Mouse (Mus musculus) limb, embryonic 12.5 days (tissue): ENCODE results near the gene Gm49361. TPM values are rescaled to one million over a fixed set of nuclear protein-coding genes. Genes with fewer than 3 reads are reported as not detected.
"Not testable (repeated sequence)": the region's sequence is repeated elsewhere in the genome, so short reads cannot be mapped to it uniquely, and the experiment has no call there.

Source experiments
- ATAC-seq: fragments of 200-750 bp; cut with Nextera tagmentation; 2 replicates; pipeline ENCODE4 v1.8.0; 2017; ENCODE audit warnings: low read depth, moderate TSS enrichment; ENCODE audit not compliant: insufficient number of reproducible peaks, insufficient read depth, low FRiP score, low TSS enrichment
- H3K27ac ChIP-seq: fragments of 300-500 bp; sonication (generic); 2 replicates; pipeline ENCODE4 v1.5.1; 2016; ENCODE audit warnings: mild to moderate bottlenecking, moderate library complexity
- H3K27me3 ChIP-seq: fragments of 300-500 bp; sonication (generic); 2 replicates; pipeline ENCODE4 v1.6.1; 2016; ENCODE audit warnings: mild to moderate bottlenecking, moderate library complexity
- H3K36me3 ChIP-seq: fragments of 300-500 bp; sonication (generic); 2 replicates; pipeline ENCODE4 v1.6.1; 2016; ENCODE audit warnings: mild to moderate bottlenecking, moderate library complexity
- H3K4me1 ChIP-seq: fragments of 300-500 bp; sonication (generic); replicated peaks from 2 replicates; pipeline ENCODE4 v1.6.1; 2016
- H3K4me2 ChIP-seq: fragments of 300-500 bp; sonication (generic); 2 replicates; pipeline ENCODE4 v1.6.1; 2016; ENCODE audit warnings: mild to moderate bottlenecking, moderate library complexity
- H3K4me3 ChIP-seq: fragments of 300-500 bp; sonication (generic); replicated peaks from 2 replicates; pipeline ENCODE4 v1.5.1; 2016; ENCODE audit warnings: mild to moderate bottlenecking
- H3K9ac ChIP-seq: fragments of 300-500 bp; sonication (generic); replicated peaks from 2 replicates; pipeline ENCODE4 v1.6.1; 2016; ENCODE audit warnings: mild to moderate bottlenecking, moderate library complexity
- H3K9me3 ChIP-seq: fragments of 300-500 bp; sonication (generic); 2 replicates; pipeline ENCODE4 v1.6.1; 2016; ENCODE audit warnings: mild to moderate bottlenecking, moderate library complexity
- WGBS: fragments of 180-500 bp; shearing (Covaris S2); methylation state at CpG from one replicate; pipeline ENCODE4 v1.1.7; 2016; 5-methylcytosine and 5-hydroxymethylcytosine counted together
- polyA plus RNA-seq: library from polyadenylated mRNA; unstranded; fragments of >200 nt; fragmentation: Nextera tagmentation; extraction: Ambion mirVana; gene quantifications from 2 replicates; pipeline ENCODE4 v1.2.1, GENCODE M21; 2016

Gm49361 gene
- polyA plus RNA-seq, 1 experiment from 2014 or later: not detected

- Histone ChIP-seq H3K27me3 (no peaks in the 10 kb centered on the region), H3K36me3 (no peaks in the 10 kb centered on the region)
Measured at GRCm38 (mm10) chr14:57658301-57658700, 87.6 kb downstream of the Gm49361 start.

DNA sequence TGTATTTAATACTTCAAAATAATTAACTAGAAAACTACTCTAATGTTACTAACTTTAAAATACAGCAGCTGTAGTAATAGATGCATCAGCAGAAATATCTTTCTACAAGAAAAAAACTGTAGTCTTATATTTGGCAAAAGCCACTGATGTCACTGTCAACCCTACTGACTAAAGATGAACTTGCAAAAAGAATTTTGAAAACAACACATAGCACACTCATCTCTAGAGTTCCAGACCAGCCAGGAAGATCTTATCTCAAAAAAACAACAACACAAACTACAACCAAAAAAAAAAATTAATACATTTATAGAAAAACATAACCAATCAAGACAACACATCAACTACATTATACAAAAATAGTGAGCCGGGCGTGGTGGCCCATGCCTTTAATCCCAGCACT lies 88.4 kb downstream of the Gm49361 start:
- Histone ChIP-seq H3K4me3 (no peak overlapping the region), H3K4me2 (no peak overlapping the region), H3K9me3 (no peaks in the 10 kb centered on the region), H3K9ac (no peak overlapping the region), H3K4me1 (no peaks in the 10 kb centered on the region), H3K27ac (no peak overlapping the region), H3K36me3 (no peaks in the 10 kb centered on the region), H3K27me3 (no peaks in the 10 kb centered on the region)
- 99% methylated on average over 2 of the region's 2 CpGs for WGBS
- no peak for ATAC-seq

More at GRCm38 (mm10) chr14:57658301-57658700, 87.6 kb downstream of the Gm49361 start:
- no peak overlapping the region for H3K4me2 ChIP-seq
- no peak overlapping the region for H3K9ac ChIP-seq
- H3K4me3 ChIP-seq: no peak overlapping the region
- H3K27ac ChIP-seq: no peak overlapping the region
- no peak for ATAC-seq
- H3K4me1 ChIP-seq: no peaks in the 10 kb centered on the region; the same call in 1 of the 2 replicates
- WGBS: 96% methylated on average over 4 of the region's 4 CpGs
- H3K9me3 ChIP-seq: no peaks in the 10 kb centered on the region

- WGBS: 98% methylated on average over 3 of the region's 3 CpGs
- not testable (repeated sequence) for H3K27me3 ChIP-seq, H3K36me3 ChIP-seq, H3K9me3 ChIP-seq, ATAC-seq, H3K4me1 ChIP-seq, H3K27ac ChIP-seq, H3K4me3 ChIP-seq, H3K9ac ChIP-seq, H3K4me2 ChIP-seq
Measured at GRCm38 (mm10) chr14:57656519-57656918, 89.4 kb downstream of the Gm49361 start.

DNA sequence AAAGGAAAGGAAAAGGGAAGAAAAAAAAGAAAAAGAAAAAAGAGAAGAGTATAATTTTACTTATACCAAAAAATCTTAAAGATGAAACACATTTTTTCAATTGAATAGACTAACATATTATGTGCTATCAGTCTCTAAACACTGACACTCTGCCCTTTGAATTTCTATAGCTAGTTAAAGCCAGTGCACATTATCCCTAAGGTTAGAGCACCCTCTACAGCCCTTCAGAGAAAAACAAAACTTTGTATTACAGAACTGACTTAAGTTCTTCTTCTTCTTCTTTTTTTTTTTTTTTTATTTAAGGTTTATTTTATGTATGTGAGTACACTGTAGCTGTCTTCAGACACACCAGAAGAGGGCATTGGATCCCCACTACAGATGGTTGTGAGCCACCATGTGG lies 96.4 kb downstream of the Gm49361 start:
- H3K9me3 ChIP-seq: no peaks in the 10 kb centered on the region

GRCm38 (mm10) chr14:57646155-57646554 lies 99.7 kb downstream of the Gm49361 start:
- Histone ChIP-seq H3K27me3 (no peaks in the 10 kb centered on the region), H3K36me3 (peaks cover 7% of the 10 kb centered on the region; the same call in 1 of the 2 replicates), H3K9ac (no peak overlapping the region), H3K4me2 (no peak overlapping the region), H3K27ac (no peak overlapping the region), H3K4me3 (no peak overlapping the region), H3K9me3 (no peaks in the 10 kb centered on the region), H3K4me1 (no peaks in the 10 kb centered on the region)
- 82% methylated on average over 4 of the region's 4 CpGs for WGBS
- no peak for ATAC-seq

More for the DNA sequence above, 96.4 kb downstream of the Gm49361 start:
- Histone ChIP-seq H3K27me3 (no peaks in the 10 kb centered on the region), H3K36me3 (no peaks in the 10 kb centered on the region), H3K27ac (no peak overlapping the region), H3K4me1 (no peaks in the 10 kb centered on the region), H3K9ac (no peak overlapping the region), H3K4me3 (no peak overlapping the region), H3K4me2 (no peak overlapping the region)
- ATAC-seq: no peak

DNA sequence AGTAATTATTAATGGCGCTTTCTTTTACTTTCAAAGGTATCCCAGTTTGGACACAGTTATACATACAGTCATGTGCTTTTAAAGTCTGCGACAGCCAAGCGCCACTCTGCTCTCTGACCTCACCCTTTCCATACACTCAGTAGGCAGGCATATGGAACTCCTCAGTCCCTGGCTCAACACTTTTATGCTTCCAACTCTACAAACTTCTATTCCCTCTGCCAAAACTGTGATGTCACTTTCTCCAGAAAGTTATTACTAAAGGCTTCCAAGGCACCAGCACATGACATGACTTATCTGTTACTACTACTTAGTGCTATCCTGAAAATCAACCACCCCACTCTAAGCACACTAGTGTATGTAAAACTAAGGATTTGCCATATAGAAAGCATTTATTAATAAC lies 106.8 kb downstream of the Gm49361 start:
- no peak overlapping the region for H3K27ac ChIP-seq
- H3K36me3 ChIP-seq: peaks cover 18% of the 10 kb centered on the region; the same call in 1 of the 2 replicates
- H3K4me3 ChIP-seq: no peak overlapping the region
- H3K4me1 ChIP-seq: no peaks in the 10 kb centered on the region
- no peaks in the 10 kb centered on the region for H3K27me3 ChIP-seq
- H3K9me3 ChIP-seq: no peaks in the 10 kb centered on the region
- H3K9ac ChIP-seq: no peak overlapping the region
- 94% methylated on average over 3 of the region's 3 CpGs for WGBS
- no peak for ATAC-seq
- no peak overlapping the region for H3K4me2 ChIP-seq

GRCm38 (mm10) chr14:57634141-57634540 lies 111.8 kb downstream of the Gm49361 start:
- Histone ChIP-seq H3K9me3 (no peaks in the 10 kb centered on the region), H3K4me1 (no peaks in the 10 kb centered on the region), H3K36me3 (peaks cover 13% of the 10 kb centered on the region), H3K27me3 (no peaks in the 10 kb centered on the region), H3K9ac (no peak overlapping the region), H3K27ac (no peak overlapping the region), H3K4me2 (no peak overlapping the region), H3K4me3 (no peak overlapping the region)
- ATAC-seq: no peak
- WGBS: 71% methylated on average over 5 of the region's 5 CpGs

- no peak overlapping the region for H3K27ac ChIP-seq
- peaks cover 40% of the 10 kb centered on the region for H3K36me3 ChIP-seq
- H3K9me3 ChIP-seq: no peaks in the 10 kb centered on the region
- 79% methylated on average over 4 of the region's 4 CpGs for WGBS
- no peak overlapping the region for H3K4me3 ChIP-seq
- ATAC-seq: no peak
- no peak overlapping the region for H3K4me2 ChIP-seq
- H3K27me3 ChIP-seq: no peaks in the 10 kb centered on the region
- no peak overlapping the region for H3K9ac ChIP-seq
- H3K4me1 ChIP-seq: no peaks in the 10 kb centered on the region
Measured at GRCm38 (mm10) chr14:57629595-57629994, 116.3 kb downstream of the Gm49361 start.

- no peaks in the 10 kb centered on the region for H3K9me3 ChIP-seq
- no peak overlapping the region for H3K9ac ChIP-seq
- H3K4me3 ChIP-seq: no peak overlapping the region
- no peak for ATAC-seq
- no peak overlapping the region for H3K27ac ChIP-seq
- no peaks in the 10 kb centered on the region for H3K27me3 ChIP-seq
- no peak overlapping the region for H3K4me2 ChIP-seq
- peaks cover 45% of the 10 kb centered on the region for H3K36me3 ChIP-seq
- H3K4me1 ChIP-seq: no peaks in the 10 kb centered on the region
- WGBS: 86% methylated on average over 3 of the region's 3 CpGs
Measured at GRCm38 (mm10) chr14:57622934-57623333, 123.0 kb downstream of the Gm49361 start.

GRCm38 (mm10) chr14:57621699-57622098 lies 124.2 kb downstream of the Gm49361 start:
- H3K9ac ChIP-seq: no peak overlapping the region
- H3K4me2 ChIP-seq: no peak overlapping the region
- H3K9me3 ChIP-seq: no peaks in the 10 kb centered on the region
- peaks cover 38% of the 10 kb centered on the region for H3K36me3 ChIP-seq
- H3K4me1 ChIP-seq: no peaks in the 10 kb centered on the region
- ATAC-seq: no peak
- 72% methylated on average over 4 of the region's 4 CpGs for WGBS
- no peak overlapping the region for H3K27ac ChIP-seq
- H3K27me3 ChIP-seq: no peaks in the 10 kb centered on the region
- no peak overlapping the region for H3K4me3 ChIP-seq

- Histone ChIP-seq H3K4me1 (no peaks in the 10 kb centered on the region), H3K9ac (no peak overlapping the region), H3K4me3 (no peak overlapping the region), H3K27me3 (no peaks in the 10 kb centered on the region), H3K9me3 (no peaks in the 10 kb centered on the region), H3K27ac (no peak overlapping the region), H3K36me3 (peaks cover 30% of the 10 kb centered on the region), H3K4me2 (no peak overlapping the region)
- no peak for ATAC-seq
- 50% methylated on average over 4 of the region's 4 CpGs for WGBS
Measured at GRCm38 (mm10) chr14:57620598-57621236, 125.2 kb downstream of the Gm49361 start.

DNA sequence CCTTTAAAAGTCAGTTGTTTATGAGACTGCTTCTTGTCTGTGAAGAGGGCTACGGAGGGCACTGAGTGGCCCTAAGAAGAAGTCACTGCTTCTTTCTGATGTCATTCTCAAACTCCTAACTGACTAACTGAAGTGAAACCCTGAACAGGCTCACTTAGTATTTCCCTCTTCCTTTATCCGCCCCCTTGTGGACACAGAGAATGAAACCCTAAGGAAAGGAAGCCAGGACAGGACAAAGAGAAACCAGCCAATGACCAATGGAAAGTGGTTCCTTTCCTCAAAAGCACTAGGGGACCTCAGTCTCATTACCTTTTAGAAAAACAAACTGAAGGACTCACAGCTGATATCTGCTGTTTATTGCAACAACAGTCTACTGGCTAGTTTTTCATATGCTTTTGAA lies 126.4 kb downstream of the Gm49361 start:
- H3K4me1 ChIP-seq: no peaks in the 10 kb centered on the region
- no peak overlapping the region for H3K4me3 ChIP-seq
- no peak overlapping the region for H3K4me2 ChIP-seq
- peaks cover 24% of the 10 kb centered on the region; the same call in 1 of the 2 replicates for H3K36me3 ChIP-seq
- H3K27ac ChIP-seq: no peak overlapping the region
- H3K9ac ChIP-seq: no peak overlapping the region
- WGBS: 57% methylated on average over 2 of the region's 2 CpGs
- no peak for ATAC-seq
- H3K9me3 ChIP-seq: no peaks in the 10 kb centered on the region
- no peaks in the 10 kb centered on the region for H3K27me3 ChIP-seq
